Mouse (Mus musculus) granulocyte monocyte progenitor cell, adult 5-6 weeks (primary cell): Measurements from ENCODE around the gene Npy5r. TPM values are rescaled to one million over a fixed set of nuclear protein-coding genes. Genes with fewer than 3 reads are reported as not detected.

Experiments used
- ATAC-seq: replicated peaks from 2 replicates; pipeline ENCODE4 v1.8.0; 2016; ENCODE audit warnings: mild to moderate bottlenecking, moderate TSS enrichment, inconsistent platforms; ENCODE audit not compliant: poor library complexity, severe bottlenecking
- total RNA-seq, 2 experiments: library from RNA; stranded (forward) in 1 of 2; stranded (reverse) in 1 of 2; fragments of 200-712, 200-1000 nt in 1 of 2; fragments of >200 nt in 1 of 2; fragmentation: Nextera tagmentation in 1 of 2; gene quantifications; 2 replicates each; pipeline ENCODE4 v1.2.3; 2014 to 2017

The Npy5r gene
- not detected in 2 replicates for total RNA-seq (2014; fragmentation: Nextera tagmentation)
- total RNA-seq (2017), result not detected in 2 replicates

DNA sequence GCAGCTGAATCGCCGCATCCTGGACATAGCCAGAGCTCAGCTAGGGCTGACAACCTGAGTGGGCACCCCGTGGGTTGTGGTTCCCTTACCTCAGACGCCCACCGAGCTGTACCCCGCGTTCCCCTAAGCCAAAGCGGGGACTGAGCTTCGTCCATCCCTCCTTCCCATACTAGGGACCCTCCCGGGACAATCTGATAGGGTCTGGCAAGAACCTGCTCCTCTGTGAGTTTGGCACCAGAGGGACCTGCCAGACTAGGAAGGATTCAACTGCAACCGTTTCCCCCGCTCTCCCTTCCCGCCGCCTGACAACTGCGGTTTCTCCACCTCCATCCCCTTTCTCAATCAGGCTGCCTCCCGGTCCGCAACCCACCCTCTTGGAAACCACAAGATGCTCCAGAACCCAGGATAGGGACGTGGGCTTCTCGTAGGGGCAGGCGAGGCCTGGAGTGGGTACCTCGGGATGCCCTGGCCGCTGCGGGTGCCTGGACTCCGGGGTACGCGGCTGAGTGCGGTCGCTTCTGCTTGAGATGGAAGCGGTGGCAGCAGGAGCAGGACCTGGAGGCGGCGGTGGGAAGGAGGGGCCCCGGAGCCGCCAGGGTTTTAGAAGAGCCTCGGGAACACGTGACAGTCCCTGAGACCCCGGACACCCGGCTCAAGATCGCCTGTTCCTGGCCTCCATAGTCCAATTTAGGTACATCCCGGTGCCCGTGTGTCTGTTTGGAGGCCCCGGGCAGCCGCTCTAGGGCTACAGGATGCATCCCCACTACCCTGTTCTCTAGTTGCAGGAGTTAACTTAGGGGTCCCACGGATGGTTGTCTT is at the start of gene Npy5r:
Gene Npy5r (minus strand): TSS at position 618 of the 819 bp plus-strand sequence.
- ATAC-seq, result peak; percentile 12; the same call in 1 of the 2 replicates

- ATAC-seq, result no peak
Observed at GRCm38 (mm10) chr8:66731957-66732356, 44.0 kb upstream of the Npy5r start.

GRCm38 (mm10) chr8:66729446-66729845 is 41.5 kb upstream of the Npy5r start:
- ATAC-seq, result no peak

DNA sequence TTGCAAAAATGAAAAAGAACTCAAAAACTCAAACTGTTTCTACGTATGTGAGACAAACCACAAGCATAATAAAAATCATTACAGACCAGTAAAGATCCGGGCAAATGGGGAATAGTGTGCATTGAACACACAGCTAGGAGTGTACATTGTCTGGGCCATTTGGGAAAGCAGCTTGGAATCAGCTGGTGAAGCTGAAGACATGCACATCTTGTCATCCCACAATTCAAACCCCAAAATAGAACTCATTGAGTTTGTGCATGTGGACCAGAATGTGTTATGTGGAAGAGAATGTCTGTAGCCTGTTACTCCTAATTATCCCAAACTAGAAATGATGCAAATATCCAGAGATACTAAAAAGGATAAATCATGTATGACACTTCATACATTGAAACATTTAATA is 34.9 kb upstream of the Npy5r start:
- no peak for ATAC-seq

- no peak for ATAC-seq
Observed at GRCm38 (mm10) chr8:66714324-66714975, 26.5 kb upstream of the Npy5r start.

DNA sequence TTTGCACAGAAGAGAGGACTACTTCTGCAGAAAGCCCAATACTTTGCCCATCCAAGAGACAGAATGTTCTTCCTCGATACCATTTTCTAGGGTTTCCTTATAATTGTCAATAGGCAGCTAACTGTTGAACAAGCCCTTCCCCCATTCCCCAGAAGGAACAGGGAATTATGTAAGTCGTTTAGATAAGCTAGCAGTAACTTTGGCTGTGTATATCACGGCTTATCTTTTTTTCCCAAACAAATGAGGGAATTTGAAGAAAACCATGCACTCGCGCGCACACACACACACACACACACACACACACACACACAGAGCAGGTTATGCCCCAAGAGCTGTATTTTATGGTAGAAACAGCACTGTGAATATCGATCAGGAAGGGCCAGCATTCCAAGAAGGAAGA is 10.9 kb upstream of the Npy5r start:
- no peak for ATAC-seq

DNA sequence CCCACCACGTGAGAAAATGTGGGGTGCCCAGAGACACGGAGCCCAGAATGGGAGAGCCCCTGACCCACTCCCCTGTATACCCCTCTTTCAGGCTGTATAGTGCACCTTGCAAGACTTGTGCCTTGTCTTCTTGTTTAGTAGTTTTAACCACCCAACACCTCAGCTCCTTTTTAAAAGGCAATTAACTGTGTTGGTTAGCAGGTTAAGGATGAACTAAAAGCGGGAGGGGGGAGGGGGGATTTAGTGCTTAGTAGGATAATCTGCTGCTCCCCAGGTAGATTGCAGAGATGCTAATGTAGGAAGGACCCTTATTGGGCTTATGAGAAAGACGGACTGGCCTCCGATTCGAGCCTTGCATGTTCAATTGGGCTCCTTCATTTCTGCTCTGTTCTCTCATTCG is 10.1 kb upstream of the Npy5r start:
- no peak for ATAC-seq

DNA sequence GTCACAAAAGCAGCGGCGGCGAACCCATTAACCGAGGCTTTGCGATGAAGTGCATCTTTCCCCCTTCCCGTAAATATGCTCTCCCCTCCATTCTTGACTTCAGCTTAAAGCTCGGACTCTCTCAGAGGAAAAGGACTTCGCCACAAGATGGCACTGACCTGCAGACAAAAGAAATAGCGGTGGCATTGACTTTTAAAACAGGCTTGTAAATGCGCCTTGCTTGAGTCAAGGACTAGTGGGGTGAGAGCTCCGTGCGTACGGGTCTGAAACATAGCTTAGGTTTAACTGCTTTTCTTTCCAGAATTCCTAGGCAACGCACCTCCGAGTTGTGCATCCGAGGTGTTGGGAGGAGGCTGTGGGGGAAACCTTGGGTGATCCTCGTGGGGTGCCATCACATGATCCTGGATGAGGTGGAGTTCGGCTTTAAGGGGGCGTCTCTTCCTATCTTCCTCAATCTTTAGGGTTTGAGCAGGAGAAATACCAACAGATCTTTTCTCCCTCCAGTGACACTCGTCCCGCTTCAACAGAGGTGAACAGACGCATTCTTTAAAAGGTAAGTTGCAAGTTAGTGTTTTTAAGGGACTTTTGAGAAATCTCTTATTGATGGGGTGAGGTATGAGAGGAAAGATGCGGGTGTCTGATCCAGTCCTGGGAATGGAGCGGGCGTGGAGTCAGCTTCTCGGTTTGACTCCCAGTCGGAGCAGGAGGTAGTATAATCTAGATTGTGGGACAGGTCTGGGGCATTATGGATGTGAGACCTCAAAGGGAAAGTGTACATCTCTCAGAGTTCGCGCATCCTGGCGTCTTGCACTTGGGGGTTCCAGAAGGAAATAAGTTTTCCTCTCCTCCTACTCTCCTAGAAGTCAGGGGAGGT is 9.3 kb upstream of the Npy5r start, which contains the start of gene Npy1r:
Gene Npy1r (plus strand): TSS at position 223 of the 874 bp plus-strand sequence.
- no peak for ATAC-seq

DNA sequence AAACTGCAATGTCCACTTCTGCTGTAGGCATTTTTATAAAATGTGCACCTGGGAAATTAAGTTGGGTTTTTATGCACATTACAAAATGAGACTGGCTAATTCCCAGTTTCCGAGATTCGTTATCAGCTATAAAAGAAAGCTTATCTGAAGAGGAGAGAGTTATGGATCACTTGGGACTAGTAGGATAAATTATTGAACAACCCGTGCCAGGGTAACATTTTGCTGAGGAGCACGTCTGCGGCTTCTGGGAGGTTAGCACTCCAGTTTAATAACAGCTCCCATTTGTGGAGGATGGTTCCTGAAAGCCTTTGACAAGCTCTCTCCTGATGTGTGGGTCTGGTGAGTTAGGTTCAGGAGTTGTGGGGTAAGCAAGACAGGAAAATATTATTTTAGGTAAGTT is 2.5 kb upstream of the Npy5r start:
- ATAC-seq, result no peak

DNA sequence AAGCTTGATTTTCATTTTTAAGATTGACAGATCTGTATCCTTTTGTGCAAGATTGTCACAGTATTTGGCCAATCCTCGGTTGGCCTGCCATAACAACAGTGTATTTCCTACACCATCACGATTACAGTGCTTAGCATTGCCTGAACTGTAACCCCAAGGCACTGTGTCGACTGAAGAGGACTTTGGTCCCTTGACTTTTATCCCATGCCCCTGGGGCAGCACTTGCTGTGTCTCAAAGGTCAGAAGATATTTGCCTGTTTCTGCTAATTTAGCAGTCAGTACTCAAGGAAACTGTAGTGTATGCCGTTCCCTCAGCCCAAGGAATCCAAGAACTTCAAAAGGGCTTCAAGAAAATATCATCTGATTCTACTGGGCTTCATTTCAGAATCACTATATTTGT is 871 bp upstream of the Npy5r start:
- no peak for ATAC-seq

- no peak for ATAC-seq
Observed at GRCm38 (mm10) chr8:66688395-66688794, 467 bp upstream of the Npy5r start.

GRCm38 (mm10) chr8:66681261-66681660 is 6.7 kb downstream of the Npy5r start:
- ATAC-seq, result no peak

DNA sequence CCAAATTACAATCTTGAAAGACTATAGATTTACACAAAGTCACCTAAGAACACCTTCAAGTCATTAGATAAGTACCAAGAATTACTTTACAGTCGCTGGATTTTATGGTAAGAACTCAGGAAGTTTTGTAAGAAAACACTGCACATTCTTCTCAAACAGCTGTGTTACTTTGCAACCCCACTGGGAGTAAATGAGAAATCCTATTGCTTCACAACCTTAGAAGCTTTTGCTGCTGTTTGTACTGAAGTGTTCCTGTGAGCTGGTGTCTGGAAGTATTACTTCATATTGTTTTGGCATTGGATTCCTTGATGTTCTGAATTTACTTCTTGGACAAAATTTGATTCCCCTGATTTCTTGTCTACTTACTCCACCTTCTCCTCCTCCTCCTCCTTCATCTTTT is 57.2 kb downstream of the Npy5r start:
- no peak for ATAC-seq

Other genes starting within 250 kb of the Npy5r start
- 25.6 and 30.7 TPM in 2 replicates for gene Tma16, start 201.6 kb downstream of the Npy5r start, total RNA-seq (2014; fragmentation: Nextera tagmentation)
- gene Tma16, start 201.6 kb downstream of the Npy5r start, total RNA-seq (2017), result 47.9 and 55.5 TPM in 2 replicates
- not detected in 2 replicates for gene Tktl2, start 176.4 kb downstream of the Npy5r start, total RNA-seq (2014; fragmentation: Nextera tagmentation)
- gene Tktl2, start 176.4 kb downstream of the Npy5r start, total RNA-seq (2017), result not detected in 2 replicates
- gene Npy1r, start 9.1 kb upstream of the Npy5r start, total RNA-seq (2014; fragmentation: Nextera tagmentation), result not detected in 2 replicates
- gene Npy1r, start 9.1 kb upstream of the Npy5r start, total RNA-seq (2017), result not detected in 2 replicates
- 53.5 and 55.1 TPM in 2 replicates for gene Naf1, start 172.1 kb upstream of the Npy5r start, total RNA-seq (2014; fragmentation: Nextera tagmentation)
- 11.8 and 16.2 TPM in 2 replicates for gene Naf1, start 172.1 kb upstream of the Npy5r start, total RNA-seq (2017)